Mouse (Mus musculus) intestine, embryonic 15.5 days (tissue): ENCODE results near the gene Pi4k2b. TPM values are rescaled to one million over a fixed set of nuclear protein-coding genes. Genes with fewer than 3 reads are reported as not detected.

Experiments
- ATAC-seq: fragments of 200-750 bp; cut with Nextera tagmentation; 2 replicates; pipeline ENCODE4 v1.8.0; 2017; ENCODE audit warnings: moderate TSS enrichment, moderate library complexity
- H3K27ac ChIP-seq: fragments of 300-500 bp; sonication (generic); 2 replicates; pipeline ENCODE4 v1.5.1; 2015; ENCODE audit warnings: mild to moderate bottlenecking, inconsistent platforms
- H3K27me3 ChIP-seq: fragments of 300-500 bp; sonication (generic); replicated peaks from 2 replicates; pipeline ENCODE4 v1.6.1; 2015; ENCODE audit warnings: inconsistent platforms
- H3K36me3 ChIP-seq: fragments of 300-500 bp; sonication (generic); 2 replicates; pipeline ENCODE4 v1.6.1; 2015; ENCODE audit warnings: inconsistent platforms
- H3K4me1 ChIP-seq: fragments of 300-500 bp; sonication (generic); replicated peaks from 2 replicates; pipeline ENCODE4 v1.6.1; 2015; ENCODE audit warnings: inconsistent platforms
- H3K4me2 ChIP-seq: fragments of 300-500 bp; sonication (generic); replicated peaks from 2 replicates; pipeline ENCODE4 v1.6.1; 2015; ENCODE audit warnings: mild to moderate bottlenecking, inconsistent platforms
- H3K4me3 ChIP-seq: fragments of 300-500 bp; sonication (generic); replicated peaks from 2 replicates; pipeline ENCODE4 v1.5.1; 2015; ENCODE audit warnings: inconsistent platforms
- H3K9ac ChIP-seq: fragments of 300-500 bp; sonication (generic); 2 replicates; pipeline ENCODE4 v1.6.1; 2015; ENCODE audit warnings: inconsistent platforms
- H3K9me3 ChIP-seq: fragments of 300-500 bp; sonication (generic); 2 replicates; pipeline ENCODE4 v1.6.1; 2016; ENCODE audit warnings: inconsistent platforms
- WGBS: fragments of 180-500 bp; shearing (Covaris S2); methylation state at CpG from one replicate; pipeline ENCODE4 v1.1.7; 2015; 5-methylcytosine and 5-hydroxymethylcytosine counted together
- polyA plus RNA-seq: library from polyadenylated mRNA; unstranded; fragments of >200 nt; fragmentation: Nextera tagmentation; extraction: Ambion mirVana; gene quantifications from 2 replicates; pipeline ENCODE4 v1.2.1, GENCODE M21; 2015

The Pi4k2b gene
- polyA plus RNA-seq, 1 experiment from 2014 or later, result 23.4 TPM

DNA sequence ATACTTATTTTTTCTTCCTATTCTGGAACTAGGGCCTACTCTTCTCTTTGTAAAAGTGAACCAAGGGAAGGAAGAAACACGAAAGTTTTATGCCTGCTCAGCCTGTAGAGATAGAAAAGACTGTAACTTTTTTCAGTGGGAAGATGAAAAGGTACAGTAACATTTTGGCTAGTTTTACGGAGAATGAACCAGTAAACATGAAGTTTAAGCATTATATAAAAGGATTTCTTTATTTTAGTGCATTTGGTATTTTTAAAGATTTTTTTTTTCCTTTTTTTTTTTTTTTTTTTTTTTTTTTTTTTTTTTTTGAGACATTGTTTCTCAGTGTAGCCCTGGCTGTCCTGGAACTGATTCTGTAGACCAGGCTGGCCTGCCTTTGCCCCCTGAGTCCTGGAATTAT is 42.6 kb downstream of the Pi4k2b start:
- Histone ChIP-seq H3K9me3 (no peaks in the 10 kb centered on the region), H3K4me1 (no peaks in the 10 kb centered on the region), H3K4me3 (no peak overlapping the region), H3K36me3 (no peaks in the 10 kb centered on the region), H3K4me2 (peak overlapping the region; percentile 62; the same call in 1 of the 2 replicates), H3K27me3 (no peaks in the 10 kb centered on the region), H3K27ac (no peak overlapping the region), H3K9ac (no peak overlapping the region)
- no peak for ATAC-seq
- 80% methylated on average over 2 of the region's 2 CpGs for WGBS

DNA sequence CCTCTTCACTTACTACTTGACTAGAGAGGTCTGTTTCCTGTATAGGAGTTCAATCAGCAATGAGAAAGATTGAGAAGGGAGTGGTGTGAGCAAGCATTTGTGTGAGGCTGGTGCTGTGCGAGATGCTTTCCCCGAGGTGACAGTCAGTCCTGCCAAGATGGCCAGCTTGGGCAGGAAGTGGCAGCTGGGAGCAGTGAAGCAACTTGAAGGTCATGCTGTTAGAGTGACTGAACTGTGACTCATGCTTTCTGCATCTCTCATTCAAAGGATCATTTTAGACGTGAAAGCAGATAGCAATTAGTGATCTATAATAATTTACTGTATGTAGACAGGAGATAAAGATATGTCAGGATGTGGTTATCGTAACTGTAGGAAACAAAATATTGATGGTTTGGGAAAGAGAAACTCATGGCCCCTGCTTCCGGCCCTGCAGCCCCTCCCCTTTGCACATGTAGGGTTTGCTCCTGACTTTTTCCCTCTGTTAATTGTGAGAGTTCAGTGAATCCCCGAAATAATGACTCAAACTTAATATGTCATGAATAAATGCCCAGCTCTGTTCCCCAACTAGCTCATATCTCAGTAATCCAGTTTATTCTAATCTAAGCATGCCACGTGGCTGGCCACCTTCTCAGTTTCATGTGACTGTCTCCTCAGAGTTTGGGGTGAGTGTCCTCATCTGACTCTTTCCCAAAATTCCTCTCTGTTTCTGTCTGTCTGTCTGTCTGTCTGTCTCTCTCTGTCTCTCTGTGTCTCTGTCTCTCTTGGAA is 45.4 kb downstream of the Pi4k2b start:
- no peaks in the 10 kb centered on the region; the same call in 1 of the 2 replicates for H3K36me3 ChIP-seq
- no peaks in the 10 kb centered on the region for H3K9me3 ChIP-seq
- H3K27ac ChIP-seq, result no peak overlapping the region
- no peaks in the 10 kb centered on the region for H3K4me1 ChIP-seq
- no peak overlapping the region for H3K4me2 ChIP-seq
- ATAC-seq, result no peak
- H3K9ac ChIP-seq, result no peak overlapping the region
- H3K4me3 ChIP-seq, result no peak overlapping the region
- no peaks in the 10 kb centered on the region for H3K27me3 ChIP-seq
- WGBS, result 78% methylated on average over 7 of the region's 7 CpGs

DNA sequence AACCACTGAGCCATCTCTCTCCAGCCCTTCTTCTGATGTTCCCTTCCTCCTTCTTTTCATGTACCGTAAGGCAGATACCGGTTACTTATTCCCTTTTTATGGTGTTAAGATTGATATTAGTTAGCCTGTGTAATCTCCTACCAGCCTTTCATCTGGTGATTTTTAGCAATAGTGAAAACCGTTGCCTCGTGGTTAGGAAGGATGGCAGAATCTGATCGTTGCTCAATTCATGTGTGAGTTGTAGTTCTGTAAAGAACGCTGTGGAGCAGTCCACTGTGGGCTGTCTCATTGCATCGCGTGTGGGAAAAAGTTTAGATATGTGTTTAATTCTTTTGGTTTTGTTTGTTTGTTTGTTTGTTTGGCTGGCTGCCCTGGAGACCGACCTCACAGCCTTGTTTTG is 51.9 kb downstream of the Pi4k2b start:
- Histone ChIP-seq H3K27me3 (no peaks in the 10 kb centered on the region), H3K4me3 (no peak overlapping the region), H3K9ac (no peak overlapping the region), H3K36me3 (peaks cover 11% of the 10 kb centered on the region), H3K27ac (no peak overlapping the region), H3K9me3 (no peaks in the 10 kb centered on the region), H3K4me2 (no peak overlapping the region), H3K4me1 (no peaks in the 10 kb centered on the region)
- 88% methylated on average over 9 of the region's 9 CpGs for whole genome bisulfite sequencing
- ATAC-seq, result no peak

DNA sequence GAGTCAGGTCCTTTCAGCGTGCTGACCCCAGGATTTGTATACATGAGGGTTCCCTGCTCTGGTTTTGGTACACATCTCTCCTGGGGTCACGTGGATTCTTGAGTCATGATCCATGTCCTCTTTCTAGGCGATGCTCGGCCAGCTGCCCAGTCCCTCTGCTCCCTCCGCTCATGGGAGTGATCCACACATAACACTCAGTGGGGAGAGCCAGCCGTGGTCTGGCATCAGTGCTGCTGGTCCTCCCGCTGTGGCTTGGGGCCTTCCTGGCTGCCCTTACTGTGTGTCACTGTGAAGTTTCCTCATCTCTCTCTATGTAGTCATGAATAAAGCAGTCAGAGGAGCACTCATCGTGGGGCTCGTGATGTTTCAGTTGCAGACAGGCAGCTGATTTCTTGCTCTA is 52.7 kb downstream of the Pi4k2b start:
- H3K4me2 ChIP-seq, result no peak overlapping the region
- no peak overlapping the region for H3K4me3 ChIP-seq
- no peak for ATAC-seq
- H3K27me3 ChIP-seq, result no peaks in the 10 kb centered on the region
- H3K9me3 ChIP-seq, result no peaks in the 10 kb centered on the region
- 85% methylated on average over 9 of the region's 9 CpGs for WGBS
- H3K27ac ChIP-seq, result no peak overlapping the region
- no peaks in the 10 kb centered on the region for H3K4me1 ChIP-seq
- peaks cover 11% of the 10 kb centered on the region for H3K36me3 ChIP-seq
- H3K9ac ChIP-seq, result no peak overlapping the region

DNA sequence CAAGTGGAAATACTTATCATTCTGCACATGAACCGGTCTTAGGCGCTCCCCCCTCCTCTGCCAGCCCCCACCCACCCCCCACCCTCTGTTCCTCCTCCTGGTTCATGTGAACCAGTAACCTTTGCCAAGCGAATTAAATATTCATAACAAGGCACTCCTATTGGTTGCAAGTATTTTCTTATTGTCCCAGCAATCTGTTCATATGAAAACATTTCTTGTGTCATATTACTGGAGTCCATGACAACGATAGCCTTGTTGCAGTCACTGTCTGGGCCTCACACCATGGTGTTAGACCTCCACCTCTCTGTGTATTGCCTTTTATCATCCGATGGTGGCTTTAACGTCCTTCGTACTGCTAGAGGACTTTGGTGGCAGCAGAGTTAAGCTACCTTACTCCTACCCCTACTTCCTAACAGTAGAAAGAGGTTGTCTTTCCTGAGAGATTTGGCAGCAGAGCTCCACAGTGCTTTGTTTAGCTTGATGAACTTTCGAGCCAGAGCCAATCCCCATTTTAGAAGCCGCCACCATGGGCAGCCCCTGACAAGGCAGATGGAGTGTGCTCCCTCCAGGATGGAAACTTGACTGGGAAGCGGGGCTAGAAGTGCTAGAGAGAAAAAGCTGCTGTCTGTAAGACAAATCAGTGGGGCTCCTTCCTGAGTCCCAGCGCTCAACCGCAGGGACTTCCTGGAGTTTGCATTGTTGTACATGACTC is 58.1 kb downstream of the Pi4k2b start:
- no peak for ATAC-seq
- 88% methylated on average over 12 of the region's 12 CpGs for WGBS
- H3K9me3 ChIP-seq, result no peaks in the 10 kb centered on the region
- no peaks in the 10 kb centered on the region for H3K4me1 ChIP-seq
- H3K9ac ChIP-seq, result no peak overlapping the region
- H3K27ac ChIP-seq, result no peak overlapping the region
- no peaks in the 10 kb centered on the region for H3K27me3 ChIP-seq
- H3K4me3 ChIP-seq, result no peak overlapping the region
- H3K36me3 ChIP-seq, result peaks cover 11% of the 10 kb centered on the region
- H3K4me2 ChIP-seq, result no peak overlapping the region

DNA sequence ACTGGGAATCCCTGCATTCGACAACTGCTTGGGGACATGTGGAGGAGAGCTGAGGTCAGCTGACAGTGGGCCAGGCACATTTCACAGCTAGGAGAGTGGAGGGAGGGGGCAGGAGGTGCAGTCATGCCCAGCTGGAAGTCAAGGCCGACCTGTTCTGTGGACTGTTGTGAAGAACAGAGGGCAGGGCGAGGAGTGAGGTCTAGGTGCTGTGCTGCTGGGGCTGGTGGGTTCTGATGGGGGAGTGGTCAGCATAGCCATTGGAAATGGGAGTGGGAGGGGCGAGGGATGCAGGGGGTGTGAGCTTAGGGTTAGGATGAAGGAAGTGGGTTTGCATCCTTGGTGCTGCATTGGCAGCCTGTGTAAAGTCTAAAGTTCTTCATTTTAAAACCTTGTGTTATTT is 64.4 kb downstream of the Pi4k2b start:
- Histone ChIP-seq H3K36me3 (peaks cover 4% of the 10 kb centered on the region; the same call in 1 of the 2 replicates), H3K9ac (no peak overlapping the region), H3K27me3 (no peaks in the 10 kb centered on the region), H3K4me2 (no peak overlapping the region), H3K4me3 (no peak overlapping the region), H3K9me3 (no peaks in the 10 kb centered on the region), H3K4me1 (no peaks in the 10 kb centered on the region), H3K27ac (no peak overlapping the region)
- WGBS, result 72% methylated on average over 4 of the region's 4 CpGs
- no peak for ATAC-seq

DNA sequence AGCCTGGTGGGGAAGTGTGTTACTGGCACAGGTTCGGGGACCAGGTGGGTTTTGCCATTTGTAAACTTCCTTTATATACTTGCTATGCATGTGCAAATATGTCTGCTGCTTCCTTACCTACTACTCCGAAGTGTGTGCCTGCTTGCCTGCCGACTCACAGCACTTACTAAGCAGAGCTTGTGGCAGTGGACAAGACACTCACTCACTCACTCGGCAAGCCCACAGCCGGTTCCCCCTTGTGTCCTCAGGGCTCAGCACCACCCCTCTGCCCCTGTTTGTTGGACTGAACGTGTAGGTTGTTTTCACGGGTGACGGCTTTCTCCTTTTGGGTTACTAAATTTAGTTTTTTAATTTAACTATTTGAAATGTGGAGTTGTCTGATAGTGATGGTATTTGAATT is 65.0 kb downstream of the Pi4k2b start:
- no peak overlapping the region for H3K9ac ChIP-seq
- no peaks in the 10 kb centered on the region for H3K27me3 ChIP-seq
- ATAC-seq, result no peak
- 79% methylated on average over 8 of the region's 8 CpGs for WGBS
- H3K27ac ChIP-seq, result no peak overlapping the region
- peaks cover 4% of the 10 kb centered on the region; the same call in 1 of the 2 replicates for H3K36me3 ChIP-seq
- no peaks in the 10 kb centered on the region for H3K4me1 ChIP-seq
- no peak overlapping the region for H3K4me2 ChIP-seq
- H3K9me3 ChIP-seq, result no peaks in the 10 kb centered on the region
- H3K4me3 ChIP-seq, result no peak overlapping the region

DNA sequence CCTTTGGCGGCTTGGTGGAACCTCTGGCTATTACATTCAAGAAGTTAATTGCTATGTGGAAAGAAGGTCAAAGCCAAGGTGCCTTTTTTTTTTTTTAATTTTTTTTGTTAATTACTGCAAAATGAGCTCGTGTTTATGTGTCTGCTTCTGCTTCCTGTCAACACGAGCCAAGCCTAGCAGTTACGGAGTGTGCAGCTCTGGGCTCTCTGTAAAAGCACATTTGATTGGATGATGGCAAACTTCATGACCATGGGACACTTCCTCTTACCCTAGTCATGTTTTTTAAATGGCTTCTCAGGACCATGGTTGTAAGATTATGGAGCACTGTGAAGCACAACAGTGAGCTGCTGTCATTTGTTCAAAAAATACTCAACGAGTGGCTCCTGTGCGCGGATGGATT is 65.7 kb downstream of the Pi4k2b start:
- Histone ChIP-seq H3K4me2 (no peak overlapping the region), H3K27ac (no peak overlapping the region), H3K4me1 (no peaks in the 10 kb centered on the region), H3K9me3 (no peaks in the 10 kb centered on the region), H3K9ac (no peak overlapping the region), H3K36me3 (peaks cover 4% of the 10 kb centered on the region; the same call in 1 of the 2 replicates), H3K27me3 (no peaks in the 10 kb centered on the region), H3K4me3 (no peak overlapping the region)
- 85% methylated on average over 7 of the region's 7 CpGs for WGBS
- ATAC-seq, result no peak

DNA sequence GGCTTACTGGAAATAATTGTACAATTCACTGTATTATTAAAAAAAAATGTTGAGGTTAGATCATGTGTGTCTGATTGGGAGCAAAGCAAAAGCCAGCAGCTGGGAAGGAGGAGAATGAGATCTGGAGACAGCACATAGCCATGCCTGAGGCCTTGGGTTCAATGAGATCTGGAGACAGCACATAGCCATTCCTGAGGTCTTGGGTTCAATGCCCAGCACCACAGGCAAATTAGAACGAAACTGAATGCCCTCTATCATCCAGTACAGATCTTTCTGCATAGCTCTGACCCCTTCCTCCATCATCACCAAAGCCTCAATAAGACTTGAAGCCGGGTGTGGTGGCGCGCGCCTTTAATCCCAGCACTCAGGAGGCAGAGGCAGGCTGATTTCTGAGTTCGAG is 69.1 kb downstream of the Pi4k2b start:
- Histone ChIP-seq H3K4me1 (no peaks in the 10 kb centered on the region), H3K9me3 (no peaks in the 10 kb centered on the region), H3K4me3 (no peak overlapping the region), H3K27me3 (no peaks in the 10 kb centered on the region), H3K27ac (no peak overlapping the region), H3K9ac (no peak overlapping the region), H3K36me3 (no peaks in the 10 kb centered on the region; the same call in 1 of the 2 replicates), H3K4me2 (no peak overlapping the region)
- ATAC-seq, result no peak
- WGBS, result 95% methylated on average over 6 of the region's 6 CpGs

DNA sequence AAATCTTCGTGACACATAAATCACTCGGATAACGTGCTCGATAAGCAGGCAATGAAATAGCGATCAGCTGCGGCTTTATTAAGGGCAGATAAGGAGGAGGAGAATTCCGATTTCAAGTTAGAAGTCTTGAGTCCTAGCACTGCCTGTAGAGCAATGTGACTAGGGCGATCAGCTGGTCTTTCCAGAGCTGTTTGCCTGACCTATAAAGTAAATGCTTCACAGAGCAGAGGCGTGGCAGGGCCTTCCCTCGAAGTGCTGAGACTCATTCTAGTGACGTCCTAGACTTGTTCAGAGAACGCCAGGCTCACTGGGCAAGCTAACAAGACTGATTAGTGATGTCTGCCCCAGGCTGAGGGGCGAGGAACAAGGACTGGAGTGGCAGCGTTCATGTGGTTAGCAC is 69.7 kb downstream of the Pi4k2b start:
- no peak overlapping the region for H3K27ac ChIP-seq
- 72% methylated on average over 14 of the region's 14 CpGs for WGBS
- peak; percentile 86 for ATAC-seq
- no peak overlapping the region for H3K9ac ChIP-seq
- H3K36me3 ChIP-seq, result no peaks in the 10 kb centered on the region
- no peak overlapping the region for H3K4me3 ChIP-seq
- no peaks in the 10 kb centered on the region for H3K27me3 ChIP-seq
- H3K4me1 ChIP-seq, result no peaks in the 10 kb centered on the region
- no peaks in the 10 kb centered on the region for H3K9me3 ChIP-seq
- H3K4me2 ChIP-seq, result no peak overlapping the region

DNA sequence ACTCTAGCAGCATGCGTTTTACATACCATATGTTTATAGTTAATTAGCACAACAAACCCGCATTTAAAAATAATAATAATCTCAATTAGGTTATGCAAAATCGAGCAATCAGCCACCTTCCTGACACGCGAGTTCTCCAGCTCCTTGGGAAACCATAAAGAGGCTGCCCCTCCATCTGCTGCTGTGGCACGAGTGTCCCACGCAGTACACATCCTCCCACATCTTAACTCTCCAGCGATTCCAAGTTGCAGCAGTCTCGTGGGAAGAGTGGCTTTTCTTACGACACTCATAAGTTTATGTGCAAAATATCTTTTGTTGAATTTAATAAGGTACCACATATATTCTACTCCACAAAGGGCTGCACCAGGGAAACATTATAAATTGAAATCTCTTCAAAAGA is 71.1 kb downstream of the Pi4k2b start:
- no peak for ATAC-seq
- no peak overlapping the region for H3K27ac ChIP-seq
- H3K27me3 ChIP-seq, result no peaks in the 10 kb centered on the region
- WGBS, result 92% methylated on average over 10 of the region's 10 CpGs
- no peaks in the 10 kb centered on the region for H3K9me3 ChIP-seq
- H3K4me1 ChIP-seq, result no peaks in the 10 kb centered on the region
- 0 out of 2 replicates have a peak, but pooled peaks cover 3% of the 10 kb centered on the region for H3K36me3 ChIP-seq
- no peak overlapping the region for H3K4me3 ChIP-seq
- H3K4me2 ChIP-seq, result no peak overlapping the region
- no peak overlapping the region for H3K9ac ChIP-seq

DNA sequence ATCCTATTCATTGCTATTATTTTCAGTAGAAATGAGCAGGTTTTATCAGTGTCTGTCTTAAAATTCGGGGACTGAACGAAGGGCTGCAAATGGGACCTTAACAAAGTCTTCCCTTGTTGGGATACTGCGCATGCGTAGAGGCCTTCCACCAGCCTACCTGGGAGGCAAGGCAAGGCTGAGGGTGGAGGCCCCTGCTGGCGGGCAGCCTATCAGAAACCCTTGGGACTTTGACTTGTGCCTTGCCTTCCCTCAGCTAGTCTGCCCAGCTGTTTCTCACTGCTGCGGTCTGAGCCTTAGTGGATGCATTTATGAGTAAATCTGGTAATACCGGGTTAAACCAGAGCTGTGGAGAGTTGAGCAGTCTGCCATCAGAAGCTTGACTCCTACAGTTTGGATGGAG is 71.9 kb downstream of the Pi4k2b start:
- Histone ChIP-seq H3K4me2 (no peak overlapping the region), H3K9ac (no peak overlapping the region), H3K4me3 (no peak overlapping the region), H3K4me1 (no peaks in the 10 kb centered on the region), H3K27ac (no peak overlapping the region), H3K36me3 (0 out of 2 replicates have a peak, but pooled peaks cover 3% of the 10 kb centered on the region), H3K9me3 (no peaks in the 10 kb centered on the region), H3K27me3 (no peaks in the 10 kb centered on the region)
- 88% methylated on average over 7 of the region's 7 CpGs for WGBS
- ATAC-seq, result no peak

DNA sequence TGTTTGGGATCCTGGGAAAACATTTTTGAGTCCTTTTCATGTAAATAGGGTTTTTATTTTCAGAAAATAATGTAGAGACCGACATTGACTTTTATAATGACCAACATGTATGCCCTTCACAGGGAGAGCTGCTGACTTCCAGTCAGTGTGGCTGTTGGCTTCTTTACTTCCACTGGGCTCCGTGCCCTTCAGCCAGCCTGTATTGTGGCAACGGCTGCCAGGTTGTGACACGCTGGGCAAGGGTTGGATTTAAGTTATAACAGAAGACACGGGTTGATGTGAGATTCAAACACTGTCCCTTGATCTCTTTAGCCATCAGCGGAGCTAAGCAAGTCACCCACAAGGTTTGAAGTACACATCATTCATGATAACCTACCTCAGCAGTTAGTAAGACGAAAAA is 77.3 kb downstream of the Pi4k2b start:
- no peaks in the 10 kb centered on the region for H3K27me3 ChIP-seq
- no peak overlapping the region for H3K4me3 ChIP-seq
- H3K27ac ChIP-seq, result no peak overlapping the region
- no peak overlapping the region for H3K9ac ChIP-seq
- 92% methylated on average over 7 of the region's 7 CpGs for WGBS
- no peaks in the 10 kb centered on the region for H3K9me3 ChIP-seq
- 0 out of 2 replicates have a peak, but pooled peaks cover 11% of the 10 kb centered on the region for H3K36me3 ChIP-seq
- ATAC-seq, result no peak
- no peak overlapping the region for H3K4me2 ChIP-seq
- H3K4me1 ChIP-seq, result no peaks in the 10 kb centered on the region
